Mouse (Mus musculus): ENCODE data around the gene Rdm1. TPM values are rescaled to one million over a fixed set of nuclear protein-coding genes. Genes with fewer than 3 reads are reported as not detected.
A peak's percentile ranks its signal among the peaks of the same experiment; 100 is the strongest.
"Not testable (repeated sequence)": the region's sequence is repeated elsewhere in the genome, so short reads cannot be mapped to it uniquely, and the experiment has no call there.

Rdm1 gene
- polyA plus RNA-seq, 1 experiment from 2014 or later, result 18.9 TPM

DNA sequence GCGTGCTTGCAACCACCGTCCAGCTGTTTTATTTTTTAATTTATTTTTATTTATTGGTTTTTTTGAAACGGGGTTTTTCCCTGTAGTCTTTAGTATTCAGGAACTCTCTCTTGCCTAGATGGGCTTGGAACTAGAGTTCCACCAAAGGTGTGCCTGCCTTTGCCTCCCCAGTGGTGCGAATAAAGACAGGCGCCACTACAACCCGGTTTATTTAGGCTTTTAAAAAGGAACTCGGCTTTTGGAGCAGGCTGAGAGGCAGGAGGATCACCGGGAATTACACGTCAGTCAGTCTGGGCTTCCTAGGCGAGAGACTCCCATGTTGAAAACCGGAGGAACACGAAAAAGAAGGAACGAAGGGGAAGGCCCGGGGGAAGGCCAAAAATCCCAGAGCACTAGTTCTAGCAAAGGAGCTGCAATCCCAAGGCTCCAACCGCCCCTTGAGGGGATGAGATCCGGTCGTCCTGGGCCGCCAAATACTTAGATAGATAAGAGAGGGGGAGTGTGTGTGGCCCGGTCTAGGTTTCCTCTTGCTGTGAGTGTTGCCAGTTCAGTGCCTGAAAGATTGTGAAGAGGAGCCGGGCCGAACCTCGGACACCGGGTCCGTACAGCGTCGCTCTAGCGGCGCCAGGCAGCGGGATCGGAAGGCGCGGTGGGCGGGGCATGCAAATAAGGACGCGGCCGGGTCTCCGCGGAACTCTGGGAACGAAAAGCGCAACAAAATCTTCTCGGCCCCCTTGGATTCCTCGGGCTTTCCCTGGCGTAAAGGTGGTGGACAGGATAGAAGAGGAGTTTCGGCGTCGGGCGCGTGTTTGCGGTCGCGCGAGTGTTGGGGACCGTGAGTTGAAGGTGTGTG is 14.1 kb downstream of the Rdm1 start:
- peak; percentile 71 for DNase-seq (ENCODE audit: low spot score)
- H3K27me3 ChIP-seq (ENCODE audit: control insufficient read depth, insufficient read depth, low read length), result not testable (repeated sequence)
- 4% methylated on average over 52 of the region's 53 CpGs for WGBS

DNA sequence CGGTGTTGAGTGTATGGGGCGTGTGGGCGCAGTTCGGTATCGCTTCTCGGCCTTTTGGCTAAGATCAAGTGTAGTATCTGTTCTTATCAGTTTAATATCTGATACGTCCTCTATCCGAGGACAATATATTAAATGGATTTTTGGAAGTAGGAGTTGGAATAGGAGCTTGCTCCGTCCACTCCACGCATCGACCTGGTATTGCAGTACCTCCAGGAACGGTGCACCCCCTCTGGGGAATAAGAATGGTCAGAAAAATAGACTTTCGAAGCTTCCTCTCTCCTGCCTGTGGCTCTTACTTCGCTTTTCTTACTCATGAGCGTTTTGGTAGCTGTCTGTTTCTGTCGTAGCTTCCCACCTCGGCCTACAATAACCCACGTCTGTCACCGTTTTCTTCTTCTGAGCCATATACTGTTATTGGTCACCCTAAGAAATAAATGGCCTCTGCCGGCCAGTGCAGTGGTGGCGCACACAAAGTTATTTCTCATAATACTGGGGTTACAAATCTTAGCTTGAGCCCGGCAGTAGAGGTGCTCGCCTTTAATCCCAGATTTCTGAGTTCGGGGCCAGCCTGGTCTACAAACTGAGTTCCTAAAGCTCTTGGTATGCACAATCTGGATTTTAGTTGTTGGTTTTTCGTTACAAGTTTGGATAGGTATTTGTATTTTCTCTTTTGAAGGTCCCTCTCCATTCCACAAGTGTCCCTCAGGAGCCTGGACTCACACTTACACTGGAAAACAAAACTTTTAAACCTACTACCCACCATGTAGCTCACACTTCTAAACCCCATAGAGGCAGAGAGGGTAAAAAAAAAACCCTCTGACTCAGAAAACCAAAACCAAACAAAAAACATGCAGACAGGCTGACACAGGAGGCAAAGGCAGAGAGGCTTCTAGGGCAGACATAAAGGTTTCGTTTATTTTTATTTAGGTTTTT is 15.0 kb downstream of the Rdm1 start:
- H3K27ac ChIP-seq (replicated peaks), result 0 out of 2 replicates have a peak overlapping the region, but pooled peaks have one; percentile 40
- not testable (repeated sequence) for H3K4me3 ChIP-seq (ENCODE audit: low read depth, low read length); H3K9me3 ChIP-seq (ENCODE audit: control insufficient read depth, low read length); H3K27me3 ChIP-seq (ENCODE audit: control insufficient read depth, insufficient read depth, low read length); H3K36me3 ChIP-seq (ENCODE audit: control insufficient read depth, insufficient read depth, low read length); H3K4me1 ChIP-seq (replicated peaks; ENCODE audit: control insufficient read depth, insufficient read depth)
- H3K9ac ChIP-seq (ENCODE audit: low read length), result 0 out of 2 replicates have a peak overlapping the region, but pooled peaks have one; percentile 43
- H3K4me2 ChIP-seq (replicated peaks; ENCODE audit: low read depth), result peak overlapping the region; percentile 48; the same call in 1 of the 2 replicates
- ATAC-seq (ENCODE audit: low FRiP score, low TSS enrichment), result peak; percentile 83
- WGBS, result 5% methylated on average over 13 of the region's 26 CpGs
- DNase-seq (ENCODE audit: low spot score), result peak; percentile 46

More for the DNA sequence above, 14.1 kb downstream of the Rdm1 start:
- H3K4me2 ChIP-seq (replicated peaks; ENCODE audit: low read depth), result peak overlapping the region; percentile 48
- not testable (repeated sequence) for H3K4me1 ChIP-seq (replicated peaks; ENCODE audit: control insufficient read depth, insufficient read depth); H3K36me3 ChIP-seq (ENCODE audit: control insufficient read depth, insufficient read depth, low read length); H3K9me3 ChIP-seq (ENCODE audit: control insufficient read depth, low read length)
- TF ChIP-seq CTCF (IDR thresholded peaks at IDR 0.05; ENCODE audit: low read depth), result peak; percentile 29; the same call in 1 of the 2 replicates
- H3K9ac ChIP-seq (ENCODE audit: low read length), result 0 out of 2 replicates have a peak overlapping the region, but pooled peaks have one; percentile 45
- peak overlapping the region; percentile 40; the same call in 1 of the 2 replicates for H3K27ac ChIP-seq (replicated peaks)
- peak; percentile 70 for ATAC-seq (ENCODE audit: low FRiP score, low TSS enrichment)
- peak overlapping the region; percentile 26 for H3K4me3 ChIP-seq (ENCODE audit: low read depth, low read length)

DNA sequence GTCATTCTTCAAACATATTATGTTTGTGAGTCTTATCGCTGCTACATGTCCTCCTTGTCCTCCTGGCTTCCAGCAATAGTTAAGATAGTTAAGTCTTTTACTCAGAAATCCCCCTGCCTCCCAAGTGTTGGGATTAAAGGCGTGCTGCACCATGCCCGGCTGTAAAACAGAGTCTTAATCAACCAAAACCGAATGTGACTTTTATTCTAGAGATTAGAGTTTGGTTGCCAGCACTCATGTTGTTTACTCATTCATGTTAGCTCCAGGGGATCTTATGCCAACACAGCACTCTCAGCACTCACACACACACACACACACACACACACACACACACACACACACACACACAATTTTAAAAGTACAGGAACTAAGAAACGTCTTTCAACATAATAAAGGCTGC is 15.9 kb downstream of the Rdm1 start:
- DNase-seq (ENCODE audit: low spot score), result no peak
- Histone ChIP-seq H3K36me3 (ENCODE audit: control insufficient read depth, insufficient read depth, low read length) (no peaks in the 10 kb centered on the region), H3K4me3 (ENCODE audit: low read depth, low read length) (no peak overlapping the region), H3K27me3 (ENCODE audit: control insufficient read depth, insufficient read depth, low read length) (no peaks in the 10 kb centered on the region), H3K4me2 (replicated peaks; ENCODE audit: low read depth) (no peak overlapping the region), H3K9me3 (ENCODE audit: control insufficient read depth, low read length) (no peaks in the 10 kb centered on the region), H3K27ac (replicated peaks) (no peak overlapping the region), H3K9ac (ENCODE audit: low read length) (no peak overlapping the region), H3K4me1 (replicated peaks; ENCODE audit: control insufficient read depth, insufficient read depth) (no peaks in the 10 kb centered on the region)
- TF ChIP-seq EP300 (optimal IDR thresholded peaks at IDR 0.05) (no peak), CTCF (IDR thresholded peaks at IDR 0.05; ENCODE audit: low read depth) (no peak)
- ATAC-seq (ENCODE audit: low FRiP score, low TSS enrichment), result no peak
- WGBS, result 31% methylated on average over 5 of the region's 5 CpGs

DNA sequence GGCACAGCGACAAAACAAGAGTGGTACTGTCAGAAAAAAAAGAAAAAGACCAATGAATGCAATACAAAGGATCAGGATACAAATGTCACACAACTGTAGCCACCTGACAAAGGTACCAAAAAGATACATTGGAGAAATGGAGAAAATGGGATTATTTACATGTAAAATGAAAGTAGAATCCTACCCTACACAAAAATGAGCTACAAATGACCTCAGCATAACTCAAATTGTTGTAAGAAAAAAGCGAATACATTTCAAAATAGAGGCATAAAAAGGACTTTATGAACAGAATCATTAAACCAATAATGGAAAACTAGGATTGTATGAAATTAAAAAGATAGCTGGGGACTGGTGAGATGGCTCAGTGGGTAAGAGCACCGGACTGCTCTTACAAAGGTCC is 17.6 kb downstream of the Rdm1 start:
- no peaks in the 10 kb centered on the region for H3K36me3 ChIP-seq (ENCODE audit: control insufficient read depth, insufficient read depth, low read length)
- no peak overlapping the region for H3K9ac ChIP-seq (ENCODE audit: low read length)
- H3K9me3 ChIP-seq (ENCODE audit: control insufficient read depth, low read length), result no peaks in the 10 kb centered on the region
- 47% methylated on average over 3 of the region's 3 CpGs for WGBS
- no peak for TF ChIP-seq EP300 (optimal IDR thresholded peaks at IDR 0.05)
- no peak for TF ChIP-seq CTCF (IDR thresholded peaks at IDR 0.05; ENCODE audit: low read depth)
- ATAC-seq (ENCODE audit: low FRiP score, low TSS enrichment) (no peak), DNase-seq (ENCODE audit: low spot score) (no peak)
- no peaks in the 10 kb centered on the region for H3K27me3 ChIP-seq (ENCODE audit: control insufficient read depth, insufficient read depth, low read length)
- no peak overlapping the region for H3K4me3 ChIP-seq (ENCODE audit: low read depth, low read length)
- no peak overlapping the region for H3K27ac ChIP-seq (replicated peaks)
- no peaks in the 10 kb centered on the region for H3K4me1 ChIP-seq (replicated peaks; ENCODE audit: control insufficient read depth, insufficient read depth)
- H3K4me2 ChIP-seq (replicated peaks; ENCODE audit: low read depth), result no peak overlapping the region

DNA sequence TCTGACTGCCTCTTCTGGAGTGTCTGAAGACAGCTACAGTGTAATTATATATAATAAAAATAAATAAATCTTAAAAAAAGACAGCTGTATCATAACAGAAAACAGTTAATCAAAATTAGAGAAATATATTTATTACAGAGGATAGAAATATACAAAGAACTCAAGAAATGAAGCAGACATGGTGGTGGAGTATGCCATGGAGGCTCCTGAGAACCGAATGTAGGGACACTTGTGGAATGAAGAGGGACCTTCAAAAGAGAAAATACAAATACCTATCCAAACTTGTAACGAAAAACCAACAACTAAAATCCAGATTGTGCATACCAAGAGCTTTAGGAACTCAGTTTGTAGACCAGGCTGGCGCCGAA is 18.0 kb downstream of the Rdm1 start:
- 2% methylated on average over 4 of the region's 4 CpGs for WGBS
- not testable (repeated sequence) for H3K4me2 ChIP-seq (replicated peaks; ENCODE audit: low read depth); H3K36me3 ChIP-seq (ENCODE audit: control insufficient read depth, insufficient read depth, low read length); H3K4me1 ChIP-seq (replicated peaks; ENCODE audit: control insufficient read depth, insufficient read depth); H3K9ac ChIP-seq (ENCODE audit: low read length); DNase-seq (ENCODE audit: low spot score); H3K9me3 ChIP-seq (ENCODE audit: control insufficient read depth, low read length); H3K4me3 ChIP-seq (ENCODE audit: low read depth, low read length); H3K27ac ChIP-seq (replicated peaks); H3K27me3 ChIP-seq (ENCODE audit: control insufficient read depth, insufficient read depth, low read length)
- 0 out of 2 replicates have a peak, but pooled peaks have one; percentile 0 for ATAC-seq (ENCODE audit: low FRiP score, low TSS enrichment)
